Mouse (Mus musculus): ENCODE measurements around the gene Olfr1079. TPM values are rescaled to one million over a fixed set of nuclear protein-coding genes. Genes with fewer than 3 reads are reported as not detected.
"Not testable (repeated sequence)": the region's sequence is repeated elsewhere in the genome, so short reads cannot be mapped to it uniquely, and the experiment has no call there.

Gene Olfr1079
- not detected in 2 replicates for polyA plus RNA-seq (2016; fragmentation: Nextera tagmentation; extraction: Ambion mirVana)

- H3K4me3 ChIP-seq: no peak within 1 kb of the TSS
- H3K27me3 ChIP-seq (ENCODE audit: insufficient read depth, poor library complexity, severe bottlenecking): no peaks in the 10 kb centered on the region
- no peak within 1 kb of the TSS for H3K27ac ChIP-seq
- H3K9me3 ChIP-seq: no peaks in the 10 kb centered on the region
- H3K4me1 ChIP-seq (replicated peaks): no peaks in the 10 kb centered on the region
- 72% methylated on average over 1 of the region's 1 CpGs for WGBS
- no peak for DNase-seq (ENCODE audit: low spot score)
- no peaks in the 10 kb centered on the region for H3K36me3 ChIP-seq
Measured at GRCm38 (mm10) chr2:86542380-86542779, at the start of gene Olfr1079. Gene Olfr1079 (minus strand): TSS chr2:86542480.

DNA sequence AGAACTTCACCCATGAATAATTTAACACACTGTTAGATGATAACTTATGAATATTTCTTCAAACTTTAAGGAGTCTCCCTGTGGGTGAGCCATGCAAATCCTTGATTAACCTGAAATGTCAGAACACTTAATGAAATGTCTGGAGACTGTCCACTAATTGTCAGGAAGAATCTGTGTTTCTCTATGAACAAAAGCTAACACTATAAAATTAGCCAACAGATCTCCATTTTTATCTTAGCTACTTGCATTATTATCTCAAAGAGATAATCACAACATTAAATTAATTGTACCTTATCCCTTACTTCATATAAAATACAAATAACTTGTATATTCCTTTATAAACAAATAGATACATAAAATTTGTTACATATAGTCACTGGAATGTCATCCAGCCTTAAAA is 15.9 kb upstream of the Olfr1079 start, which contains the start of gene Olfr1080:
Gene Olfr1080, minus strand, starts transcription at position 101 of the 400 bp plus-strand sequence.
- H3K4me1 ChIP-seq (replicated peaks); H3K36me3 ChIP-seq; H3K27ac ChIP-seq; H3K9me3 ChIP-seq; DNase-seq (ENCODE audit: low spot score); H3K27me3 ChIP-seq (ENCODE audit: insufficient read depth, poor library complexity, severe bottlenecking); H3K4me3 ChIP-seq: not testable (repeated sequence)

DNA sequence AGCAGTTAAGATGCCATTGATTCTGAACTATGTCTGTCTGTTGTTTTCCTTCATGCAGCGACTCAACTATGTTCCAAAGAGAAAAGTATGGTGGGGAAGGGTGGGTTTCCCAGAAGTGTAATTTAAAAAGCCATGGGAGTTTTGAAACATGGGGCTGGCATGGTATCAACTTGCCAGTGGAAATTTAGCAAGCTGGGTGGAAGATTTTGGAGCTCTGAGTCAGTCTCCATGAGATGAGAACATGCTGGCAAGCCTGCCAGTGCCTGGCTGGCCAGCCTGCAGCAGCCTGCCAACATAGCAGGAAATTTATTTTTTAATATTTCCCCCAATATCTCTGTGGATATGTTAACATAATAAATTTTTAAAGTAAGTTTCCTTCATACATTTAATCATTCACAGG is 11.3 kb downstream of the Olfr1079 start:
- Histone ChIP-seq H3K36me3 (no peaks in the 10 kb centered on the region), H3K4me3 (no peak overlapping the region), H3K27ac (no peak overlapping the region), H3K9me3 (no peaks in the 10 kb centered on the region), H3K27me3 (ENCODE audit: insufficient read depth, poor library complexity, severe bottlenecking) (no peaks in the 10 kb centered on the region), H3K4me1 (replicated peaks) (no peaks in the 10 kb centered on the region)
- 85% methylated on average over 1 of the region's 1 CpGs for WGBS
- DNase-seq (ENCODE audit: low spot score): no peak

DNA sequence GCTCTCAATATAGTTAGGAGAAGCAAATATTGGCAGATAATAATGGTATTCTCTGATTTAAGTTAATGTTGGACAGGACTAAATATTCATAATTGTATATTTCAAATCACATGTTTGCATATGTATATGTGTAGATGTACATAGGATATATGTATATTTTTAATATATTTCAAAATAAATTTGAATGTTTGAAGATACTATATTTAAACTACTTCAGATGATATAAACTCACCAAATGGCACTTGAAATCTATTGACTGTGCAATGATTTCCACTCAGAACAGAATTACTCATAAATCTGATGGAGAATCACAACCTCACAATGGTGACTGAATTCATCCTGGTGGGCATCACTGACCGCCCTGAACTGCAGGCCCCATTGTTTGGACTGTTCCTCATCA is 34.1 kb downstream of the Olfr1079 start, which contains the start of gene Olfr1076:
Gene Olfr1076, plus strand, starts transcription at position 301 of the 400 bp plus-strand sequence.
- DNase-seq (ENCODE audit: low spot score): no peak
- no peaks in the 10 kb centered on the region for H3K27me3 ChIP-seq (ENCODE audit: insufficient read depth, poor library complexity, severe bottlenecking)
- H3K36me3 ChIP-seq: no peaks in the 10 kb centered on the region
- H3K9me3 ChIP-seq: no peaks in the 10 kb centered on the region
- WGBS: 83% methylated on average over 1 of the region's 1 CpGs
- no peak within 1 kb of the TSS for H3K27ac ChIP-seq
- no peak within 1 kb of the TSS for H3K4me3 ChIP-seq
- H3K4me1 ChIP-seq (replicated peaks): no peaks in the 10 kb centered on the region

GRCm38 (mm10) chr2:86487286-86487685 is 55.0 kb downstream of the Olfr1079 start, which contains the start of gene Olfr228:
Gene Olfr228 (minus strand): TSS chr2:86487386.
- Histone ChIP-seq H3K27me3 (ENCODE audit: insufficient read depth, poor library complexity, severe bottlenecking) (no peaks in the 10 kb centered on the region), H3K4me1 (replicated peaks) (no peaks in the 10 kb centered on the region), H3K4me3 (no peak within 1 kb of the TSS), H3K36me3 (no peaks in the 10 kb centered on the region), H3K27ac (no peak within 1 kb of the TSS), H3K9me3 (no peaks in the 10 kb centered on the region)
- no peak for DNase-seq (ENCODE audit: low spot score)
- WGBS: 53% methylated on average over 1 of the region's 1 CpGs

Other genes starting within 250 kb of the Olfr1079 start
- gene Olfr1053, start 227.2 kb downstream of the Olfr1079 start, polyA plus RNA-seq (2016; fragmentation: Nextera tagmentation; extraction: Ambion mirVana): not detected in 2 replicates
- not detected in 2 replicates for gene Olfr1054, start 207.0 kb downstream of the Olfr1079 start, polyA plus RNA-seq (2016; fragmentation: Nextera tagmentation; extraction: Ambion mirVana)
- not detected in 2 replicates for gene Olfr1055, start 192.2 kb downstream of the Olfr1079 start, polyA plus RNA-seq (2016; fragmentation: Nextera tagmentation; extraction: Ambion mirVana)
- gene Olfr1056, start 180.0 kb downstream of the Olfr1079 start, polyA plus RNA-seq (2016; fragmentation: Nextera tagmentation; extraction: Ambion mirVana): not detected in 2 replicates
- gene Olfr1057, start 164.1 kb downstream of the Olfr1079 start, polyA plus RNA-seq (2016; fragmentation: Nextera tagmentation; extraction: Ambion mirVana): not detected in 2 replicates
- not detected in 2 replicates for gene Olfr1058, start 153.9 kb downstream of the Olfr1079 start, polyA plus RNA-seq (2016; fragmentation: Nextera tagmentation; extraction: Ambion mirVana)
- not detected in 2 replicates for gene Olfr1061, start 128.4 kb downstream of the Olfr1079 start, polyA plus RNA-seq (2016; fragmentation: Nextera tagmentation; extraction: Ambion mirVana)
- gene Olfr1062, start 115.7 kb downstream of the Olfr1079 start, polyA plus RNA-seq (2016; fragmentation: Nextera tagmentation; extraction: Ambion mirVana): not detected in 2 replicates
- gene Olfr1065, start 91.9 kb downstream of the Olfr1079 start, polyA plus RNA-seq (2016; fragmentation: Nextera tagmentation; extraction: Ambion mirVana): not detected in 2 replicates
- not detected in 2 replicates for gene Olfr1066, start 86.2 kb downstream of the Olfr1079 start, polyA plus RNA-seq (2016; fragmentation: Nextera tagmentation; extraction: Ambion mirVana)
- gene Olfr228, start 55.1 kb downstream of the Olfr1079 start, polyA plus RNA-seq (2016; fragmentation: Nextera tagmentation; extraction: Ambion mirVana): not detected in 2 replicates
- not detected in 2 replicates for gene Olfr1076, start 34.0 kb downstream of the Olfr1079 start, polyA plus RNA-seq (2016; fragmentation: Nextera tagmentation; extraction: Ambion mirVana)
- not detected in 2 replicates for gene Olfr1080, start 15.8 kb upstream of the Olfr1079 start, polyA plus RNA-seq (2016; fragmentation: Nextera tagmentation; extraction: Ambion mirVana)
- not detected in 2 replicates for gene Olfr1082, start 56.5 kb upstream of the Olfr1079 start, polyA plus RNA-seq (2016; fragmentation: Nextera tagmentation; extraction: Ambion mirVana)
- gene Olfr1084, start 97.2 kb upstream of the Olfr1079 start, polyA plus RNA-seq (2016; fragmentation: Nextera tagmentation; extraction: Ambion mirVana): not detected in 2 replicates
- not detected in 2 replicates for gene Olfr1085, start 119.5 kb upstream of the Olfr1079 start, polyA plus RNA-seq (2016; fragmentation: Nextera tagmentation; extraction: Ambion mirVana)
- gene Olfr1086, start 137.6 kb upstream of the Olfr1079 start, polyA plus RNA-seq (2016; fragmentation: Nextera tagmentation; extraction: Ambion mirVana): not detected in 2 replicates
- gene Olfr1087, start 155.9 kb upstream of the Olfr1079 start, polyA plus RNA-seq (2016; fragmentation: Nextera tagmentation; extraction: Ambion mirVana): not detected in 2 replicates
- not detected in 2 replicates for gene Olfr1089, start 191.2 kb upstream of the Olfr1079 start, polyA plus RNA-seq (2016; fragmentation: Nextera tagmentation; extraction: Ambion mirVana)
- gene Olfr1090, start 216.5 kb upstream of the Olfr1079 start, polyA plus RNA-seq (2016; fragmentation: Nextera tagmentation; extraction: Ambion mirVana): not detected in 2 replicates
- gene Olfr1093, start 240.0 kb upstream of the Olfr1079 start, polyA plus RNA-seq (2016; fragmentation: Nextera tagmentation; extraction: Ambion mirVana): not detected in 2 replicates

Measured in hindbrain, embryonic 10.5 days (tissue).